Mouse (Mus musculus): ENCODE measurements at regions not wholly inside any gene's neighbourhood (a gene's known extent, or its start where the extent isn't known, plus 50 kb on each side); places are given as distances from the start of the nearest gene placed in this dataset.
A peak's percentile ranks its signal among the peaks of the same experiment; 100 is the strongest.

- DNase-seq (ENCODE audit: low read depth in 1 of 2, low spot score in 2 of 2): no peak
- no peaks in the 10 kb centered on the region for H3K36me3 ChIP-seq (ENCODE audit: control insufficient read depth, insufficient read depth, low read length)
- no peak for TF ChIP-seq POLR2A (IDR thresholded peaks at IDR 0.05; ENCODE audit: low read depth, low read length)
- no peak for TF ChIP-seq CTCF (IDR thresholded peaks at IDR 0.05; ENCODE audit: extremely low read depth, insufficient read depth, insufficient read length, insufficient replicate concordance)
- peaks cover 3% of the 10 kb centered on the region; the same call in 1 of the 2 replicates for H3K4me1 ChIP-seq (ENCODE audit: control insufficient read depth, insufficient read depth, insufficient read length)
- H3K4me3 ChIP-seq (ENCODE audit: extremely low read depth, insufficient read depth, insufficient read length): no peak overlapping the region
- WGBS: 57% methylated on average over 7 of the region's 7 CpGs
- no peaks in the 10 kb centered on the region for H3K27me3 ChIP-seq (ENCODE audit: control insufficient read depth, insufficient read depth, low read length)
- no peak overlapping the region for H3K27ac ChIP-seq (ENCODE audit: insufficient read depth, low read length)
These were observed 96.6 kb upstream of the Hs6st1 start for GRCm38 (mm10) chr1:35971435-35972189.

GRCm38 (mm10) chr1:35972190-35972584 lies 96.0 kb upstream of the Hs6st1 start:
- DNase-seq (ENCODE audit: low read depth in 1 of 2, low spot score in 2 of 2): no peak
- H3K4me1 ChIP-seq (ENCODE audit: control insufficient read depth, insufficient read depth, insufficient read length): peaks cover 3% of the 10 kb centered on the region; the same call in 1 of the 2 replicates
- H3K36me3 ChIP-seq (ENCODE audit: control insufficient read depth, insufficient read depth, low read length): no peaks in the 10 kb centered on the region
- TF ChIP-seq CTCF (IDR thresholded peaks at IDR 0.05; ENCODE audit: extremely low read depth, insufficient read depth, insufficient read length, insufficient replicate concordance): no peak
- no peak for TF ChIP-seq POLR2A (IDR thresholded peaks at IDR 0.05; ENCODE audit: low read depth, low read length)
- WGBS: 18% methylated on average over 5 of the region's 5 CpGs
- no peaks in the 10 kb centered on the region for H3K27me3 ChIP-seq (ENCODE audit: control insufficient read depth, insufficient read depth, low read length)
- H3K4me3 ChIP-seq (ENCODE audit: extremely low read depth, insufficient read depth, insufficient read length): no peak overlapping the region
- H3K27ac ChIP-seq (ENCODE audit: insufficient read depth, low read length): no peak overlapping the region

GRCm38 (mm10) chr1:35973386-35973785 lies 94.8 kb upstream of the Hs6st1 start:
- Histone ChIP-seq H3K4me3 (ENCODE audit: extremely low read depth, insufficient read depth, insufficient read length) (no peak overlapping the region), H3K4me1 (ENCODE audit: control insufficient read depth, insufficient read depth, insufficient read length) (peaks cover 3% of the 10 kb centered on the region; the same call in 1 of the 2 replicates), H3K27me3 (ENCODE audit: control insufficient read depth, insufficient read depth, low read length) (no peaks in the 10 kb centered on the region), H3K27ac (ENCODE audit: insufficient read depth, low read length) (peak overlapping the region; percentile 47; the same call in 1 of the 2 replicates), H3K36me3 (ENCODE audit: control insufficient read depth, insufficient read depth, low read length) (no peaks in the 10 kb centered on the region)
- 27% methylated on average over 9 of the region's 9 CpGs for WGBS
- DNase-seq (ENCODE audit: low read depth in 1 of 2, low spot score in 2 of 2): no peak
- TF ChIP-seq CTCF (IDR thresholded peaks at IDR 0.05; ENCODE audit: extremely low read depth, insufficient read depth, insufficient read length, insufficient replicate concordance) (no peak), POLR2A (IDR thresholded peaks at IDR 0.05; ENCODE audit: low read depth, low read length) (no peak)

- Histone ChIP-seq H3K27me3 (ENCODE audit: control insufficient read depth, insufficient read depth, low read length) (no peaks in the 10 kb centered on the region), H3K36me3 (ENCODE audit: control insufficient read depth, insufficient read depth, low read length) (no peaks in the 10 kb centered on the region), H3K4me1 (ENCODE audit: control insufficient read depth, insufficient read depth, insufficient read length) (peaks cover 3% of the 10 kb centered on the region; the same call in 1 of the 2 replicates), H3K4me3 (ENCODE audit: extremely low read depth, insufficient read depth, insufficient read length) (no peak overlapping the region), H3K27ac (ENCODE audit: insufficient read depth, low read length) (no peak overlapping the region)
- DNase-seq (ENCODE audit: low read depth in 1 of 2, low spot score in 2 of 2): no peak
- no peak for TF ChIP-seq POLR2A (IDR thresholded peaks at IDR 0.05; ENCODE audit: low read depth, low read length)
- no peak for TF ChIP-seq CTCF (IDR thresholded peaks at IDR 0.05; ENCODE audit: extremely low read depth, insufficient read depth, insufficient read length, insufficient replicate concordance)
- 42% methylated on average over 3 of the region's 3 CpGs for WGBS
These were observed 92.5 kb upstream of the Hs6st1 start for GRCm38 (mm10) chr1:35975611-35976208.

- no peaks in the 10 kb centered on the region for H3K27me3 ChIP-seq (ENCODE audit: control insufficient read depth, insufficient read depth, low read length)
- H3K36me3 ChIP-seq (ENCODE audit: control insufficient read depth, insufficient read depth, low read length): no peaks in the 10 kb centered on the region
- no peak for TF ChIP-seq CTCF (IDR thresholded peaks at IDR 0.05; ENCODE audit: extremely low read depth, insufficient read depth, insufficient read length, insufficient replicate concordance)
- no peak for TF ChIP-seq POLR2A (IDR thresholded peaks at IDR 0.05; ENCODE audit: low read depth, low read length)
- no peak overlapping the region for H3K27ac ChIP-seq (ENCODE audit: insufficient read depth, low read length)
- no peak for DNase-seq (ENCODE audit: low read depth in 1 of 2, low spot score in 2 of 2)
- 33% methylated on average over 2 of the region's 2 CpGs for WGBS
- H3K4me3 ChIP-seq (ENCODE audit: extremely low read depth, insufficient read depth, insufficient read length): no peak overlapping the region
- H3K4me1 ChIP-seq (ENCODE audit: control insufficient read depth, insufficient read depth, insufficient read length): peaks cover 3% of the 10 kb centered on the region; the same call in 1 of the 2 replicates
These were observed 91.7 kb upstream of the Hs6st1 start for GRCm38 (mm10) chr1:35976528-35976927.

- peaks cover 3% of the 10 kb centered on the region; the same call in 1 of the 2 replicates for H3K4me1 ChIP-seq (ENCODE audit: control insufficient read depth, insufficient read depth, insufficient read length)
- TF ChIP-seq POLR2A (IDR thresholded peaks at IDR 0.05; ENCODE audit: low read depth, low read length): no peak
- TF ChIP-seq CTCF (IDR thresholded peaks at IDR 0.05; ENCODE audit: extremely low read depth, insufficient read depth, insufficient read length, insufficient replicate concordance): no peak
- no peak for DNase-seq (ENCODE audit: low read depth in 1 of 2, low spot score in 2 of 2)
These were observed 90.1 kb upstream of the Hs6st1 start for GRCm38 (mm10) chr1:35978116-35978515.

GRCm38 (mm10) chr1:35978766-35979165 lies 89.4 kb upstream of the Hs6st1 start:
- Histone ChIP-seq H3K36me3 (ENCODE audit: control insufficient read depth, insufficient read depth, low read length) (no peaks in the 10 kb centered on the region), H3K27me3 (ENCODE audit: control insufficient read depth, insufficient read depth, low read length) (no peaks in the 10 kb centered on the region), H3K27ac (ENCODE audit: insufficient read depth, low read length) (no peak overlapping the region), H3K4me3 (ENCODE audit: extremely low read depth, insufficient read depth, insufficient read length) (no peak overlapping the region), H3K4me1 (ENCODE audit: control insufficient read depth, insufficient read depth, insufficient read length) (peaks cover 3% of the 10 kb centered on the region; the same call in 1 of the 2 replicates)
- no peak for DNase-seq (ENCODE audit: low read depth in 1 of 2, low spot score in 2 of 2)
- TF ChIP-seq CTCF (IDR thresholded peaks at IDR 0.05; ENCODE audit: extremely low read depth, insufficient read depth, insufficient read length, insufficient replicate concordance): no peak
- TF ChIP-seq POLR2A (IDR thresholded peaks at IDR 0.05; ENCODE audit: low read depth, low read length): no peak
- 86% methylated on average over 4 of the region's 4 CpGs for WGBS

More at GRCm38 (mm10) chr1:35978116-35978515, 90.1 kb upstream of the Hs6st1 start:
- WGBS: 97% methylated on average over 1 of the region's 1 CpGs
- Histone ChIP-seq H3K27me3 (ENCODE audit: control insufficient read depth, insufficient read depth, low read length) (no peaks in the 10 kb centered on the region), H3K27ac (ENCODE audit: insufficient read depth, low read length) (no peak overlapping the region), H3K4me3 (ENCODE audit: extremely low read depth, insufficient read depth, insufficient read length) (no peak overlapping the region), H3K36me3 (ENCODE audit: control insufficient read depth, insufficient read depth, low read length) (no peaks in the 10 kb centered on the region)
